Mouse (Mus musculus): Measurements from ENCODE around the gene Smg1.

Gene Smg1

DNA sequence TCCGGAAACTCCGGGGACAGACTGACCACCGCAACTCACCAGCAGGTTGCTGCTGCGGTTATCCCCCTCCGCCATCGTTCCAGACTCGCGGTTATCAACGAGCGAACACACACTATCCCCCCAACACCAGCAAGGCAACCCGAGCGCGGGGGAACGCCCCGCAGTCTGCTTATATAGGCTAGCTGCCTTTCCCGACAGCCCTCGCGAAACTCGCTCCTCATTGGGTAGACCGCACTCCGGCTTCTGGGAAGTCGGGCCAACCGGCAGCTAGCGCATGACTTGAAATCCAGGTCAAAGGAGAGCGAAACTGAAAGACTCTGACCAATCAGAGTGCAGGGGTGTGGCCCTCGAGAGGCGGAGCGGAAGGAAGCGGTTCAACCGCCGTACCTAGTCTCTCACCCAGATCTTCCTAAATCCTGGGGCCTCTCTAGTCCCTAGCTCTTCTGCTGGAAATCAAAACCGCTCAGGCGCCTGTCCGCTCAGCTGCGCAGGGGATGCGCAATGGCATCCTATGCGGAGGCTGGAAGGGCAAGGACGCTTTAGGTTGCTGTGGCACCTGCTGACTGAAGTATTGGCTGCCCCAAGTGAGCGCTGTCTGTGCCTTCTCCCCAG lies 113.9 kb downstream of the Smg1 start, which contains the start of gene Arl6ip1:
Arl6ip1 (minus strand) TSS at position 233 of the 612 bp plus-strand sequence.
- peak; percentile 98 for DNase-seq

DNA sequence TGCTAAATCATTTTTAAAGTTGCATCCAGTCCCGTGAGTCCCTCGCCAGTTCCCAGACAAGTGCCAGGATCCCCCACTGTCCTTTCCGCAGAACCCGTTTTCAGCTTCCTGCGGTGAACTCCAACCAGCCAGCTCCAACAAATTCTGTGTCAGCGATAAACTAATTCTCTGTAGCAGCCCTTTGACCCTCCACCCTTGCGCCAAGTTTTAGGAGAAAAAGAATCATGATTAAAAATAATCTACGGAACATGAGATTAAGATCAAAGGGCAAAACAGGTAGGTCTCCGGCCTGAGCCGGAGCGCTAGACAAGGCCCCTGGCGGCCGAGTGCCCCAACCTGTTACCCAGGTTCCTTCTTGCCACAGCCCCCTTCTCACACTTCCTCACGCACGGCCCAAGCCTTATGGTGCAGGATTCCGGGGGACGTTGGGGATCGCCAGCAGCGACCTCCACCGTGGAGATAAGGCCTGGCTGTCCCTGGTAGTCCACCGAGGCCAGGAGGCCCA lies 114.5 kb downstream of the Smg1 start:
- DNase-seq: peak; percentile 64

DNA sequence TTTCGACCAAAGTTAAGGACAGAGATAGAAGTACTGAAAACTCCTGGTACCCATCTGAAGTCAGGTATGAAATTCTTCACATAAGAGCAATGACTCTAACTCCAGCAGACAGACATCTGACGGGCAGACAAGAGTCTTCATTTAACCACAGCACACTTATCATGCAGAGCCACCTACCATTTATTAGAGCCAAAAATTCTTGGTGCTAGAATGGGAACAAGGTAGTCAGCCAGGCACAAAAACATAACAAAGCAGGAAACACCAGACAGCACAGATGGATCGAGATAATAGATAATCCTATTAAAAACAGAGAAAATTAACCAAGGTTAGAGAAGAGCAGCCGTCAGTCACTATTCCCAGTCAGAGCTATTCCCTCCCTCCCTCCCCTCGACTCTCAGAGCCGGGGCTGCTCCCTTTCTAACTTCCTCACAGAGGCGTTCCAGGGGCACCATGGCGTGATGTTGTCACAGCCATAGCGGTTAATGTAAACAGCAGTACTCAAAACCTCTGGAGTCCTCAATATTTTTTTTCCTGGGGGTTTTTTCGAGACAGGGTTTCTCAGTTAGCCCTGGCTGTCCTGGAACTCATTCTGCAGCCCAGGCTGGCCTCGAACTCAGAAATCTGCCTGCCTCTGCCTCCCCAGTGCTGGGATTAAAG lies 117.1 kb downstream of the Smg1 start:
- no peak for DNase-seq

DNA sequence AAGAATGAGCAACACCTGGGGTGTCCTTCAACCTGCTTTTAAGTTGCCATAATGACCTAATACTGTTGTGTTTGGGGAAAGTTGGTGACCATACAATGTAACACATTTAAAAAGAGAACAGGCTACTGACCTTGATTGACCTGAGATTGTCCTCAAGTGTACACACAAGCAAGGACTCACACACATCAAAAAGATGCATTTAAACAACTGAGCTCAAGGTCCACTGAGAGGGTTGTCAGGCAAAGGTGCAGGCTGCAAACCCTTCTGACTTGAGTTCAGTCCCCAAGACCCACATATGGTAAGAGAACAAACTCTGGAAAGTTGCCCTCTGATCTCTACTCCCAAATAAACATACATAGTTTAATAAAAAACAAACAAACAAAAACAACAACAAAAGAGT lies 117.7 kb downstream of the Smg1 start:
- no peak for DNase-seq

DNA sequence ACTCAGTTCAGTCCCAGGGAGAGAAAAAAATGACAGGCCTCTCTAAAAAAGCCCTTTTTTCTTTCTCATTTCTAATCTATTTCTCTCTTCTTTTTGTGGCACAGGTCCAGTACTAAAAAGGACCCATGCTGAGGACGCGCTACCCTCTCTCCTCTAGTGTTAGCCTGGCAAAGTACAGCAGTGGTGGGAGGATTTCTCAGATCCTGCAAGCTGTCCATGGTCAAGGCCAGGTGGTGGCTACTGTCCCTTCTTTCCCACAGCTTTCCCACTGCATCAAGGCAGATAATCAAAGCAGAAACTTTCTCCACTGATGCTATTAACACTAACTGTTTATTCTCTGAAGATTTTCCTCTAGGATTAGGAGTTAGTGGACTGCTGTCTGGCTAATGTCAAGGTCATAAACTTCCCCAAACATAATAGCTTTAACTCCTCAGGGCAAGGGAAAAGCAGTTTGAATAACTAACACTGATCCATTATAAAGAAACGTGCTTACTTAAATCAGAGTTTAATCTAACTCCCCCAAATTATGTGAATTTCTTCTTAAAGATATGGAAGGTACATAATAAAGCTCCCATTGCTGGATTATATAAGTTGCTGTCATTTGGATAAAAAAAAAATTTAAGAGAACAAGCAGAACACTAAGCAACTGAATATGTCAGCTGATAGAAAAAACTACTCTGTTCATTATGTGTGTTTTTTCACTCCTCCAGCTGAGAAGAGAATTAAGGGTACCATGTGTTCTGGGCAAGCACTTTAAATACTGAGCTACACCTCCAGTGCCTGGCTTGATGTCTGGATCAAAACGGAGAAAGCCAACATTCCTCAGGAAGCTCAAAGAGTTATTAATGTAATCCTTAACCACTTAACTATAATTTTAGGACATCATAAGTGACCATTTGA lies 119.7 kb downstream of the Smg1 start:
- no peak for DNase-seq

DNA sequence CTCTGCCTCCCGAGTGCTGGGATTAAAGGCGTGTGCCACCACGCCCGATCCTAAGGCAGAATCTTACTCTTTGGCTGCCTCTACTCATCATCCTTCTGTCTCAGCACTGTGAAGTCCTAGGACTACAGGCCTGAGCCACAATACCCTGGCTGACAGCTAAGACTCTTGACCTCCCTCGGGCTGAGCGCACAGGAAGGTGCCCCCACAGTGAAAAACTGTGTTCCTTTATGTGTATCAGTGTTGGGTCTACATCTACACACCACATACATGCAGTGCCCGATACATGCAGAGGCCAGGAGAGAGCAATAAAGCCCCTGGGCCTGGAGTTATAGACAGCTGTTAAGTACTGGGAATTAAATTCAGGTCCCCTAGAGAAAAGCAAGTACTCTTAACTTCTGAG lies 121.2 kb downstream of the Smg1 start:
- DNase-seq: no peak

DNA sequence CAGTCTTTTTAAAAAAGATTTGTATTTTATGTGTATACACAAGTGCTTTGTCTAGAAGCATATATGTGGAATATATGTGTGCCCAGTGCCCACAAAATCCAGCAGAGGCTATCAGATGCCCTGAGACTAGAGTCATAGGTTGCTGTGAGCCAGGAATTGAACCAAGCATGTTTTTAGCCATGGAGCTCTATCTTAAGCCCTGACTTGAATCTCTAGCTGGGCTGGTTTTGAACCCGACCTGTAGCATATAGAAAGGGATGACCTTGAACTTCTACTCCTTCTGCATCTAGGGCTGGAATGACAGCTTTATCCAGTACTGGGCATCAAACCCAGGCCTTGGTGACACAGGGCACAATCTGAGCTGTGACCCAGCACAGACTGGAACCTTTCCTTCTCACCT lies 122.8 kb downstream of the Smg1 start:
- DNase-seq: no peak

DNA sequence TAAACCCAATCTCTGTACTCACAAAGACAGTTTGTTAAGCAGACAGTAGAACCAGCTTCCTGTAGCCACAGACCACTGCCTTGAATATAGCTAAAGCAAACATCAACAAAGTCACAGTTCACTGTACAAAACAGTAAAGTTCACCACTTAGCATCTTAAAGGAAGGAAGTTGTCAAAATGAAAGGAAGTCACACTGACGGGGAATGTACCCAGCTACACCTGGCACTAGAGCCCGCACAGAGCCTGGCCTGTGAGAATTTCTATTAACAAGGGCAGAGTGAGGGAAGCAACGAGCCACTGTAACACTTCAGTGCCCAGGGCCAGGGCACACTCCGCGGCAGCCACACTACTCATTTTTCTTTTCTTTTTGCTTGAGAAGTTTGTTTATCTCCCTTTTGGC lies 123.5 kb downstream of the Smg1 start:
- DNase-seq: peak; percentile 50

DNA sequence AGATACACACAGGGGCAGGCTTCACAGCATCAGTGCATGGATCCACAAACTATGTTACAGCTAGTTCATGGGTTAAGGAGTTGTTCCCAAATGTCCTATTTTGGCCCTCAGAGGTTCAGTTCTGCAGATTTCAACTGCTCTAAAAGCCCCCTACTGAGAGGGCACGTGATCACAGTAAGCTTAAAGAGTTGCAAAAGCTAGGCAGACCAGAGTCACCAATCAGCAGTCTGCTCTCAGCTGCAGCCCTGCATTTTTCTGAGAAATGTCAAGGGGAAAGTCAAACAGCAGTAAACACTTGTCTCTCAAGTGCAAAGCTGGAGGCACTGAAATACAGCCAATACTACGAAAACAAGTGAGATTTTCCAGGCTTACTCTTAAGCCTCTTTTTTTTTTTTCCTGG lies 124.3 kb downstream of the Smg1 start:
- DNase-seq: peak; percentile 68

DNA sequence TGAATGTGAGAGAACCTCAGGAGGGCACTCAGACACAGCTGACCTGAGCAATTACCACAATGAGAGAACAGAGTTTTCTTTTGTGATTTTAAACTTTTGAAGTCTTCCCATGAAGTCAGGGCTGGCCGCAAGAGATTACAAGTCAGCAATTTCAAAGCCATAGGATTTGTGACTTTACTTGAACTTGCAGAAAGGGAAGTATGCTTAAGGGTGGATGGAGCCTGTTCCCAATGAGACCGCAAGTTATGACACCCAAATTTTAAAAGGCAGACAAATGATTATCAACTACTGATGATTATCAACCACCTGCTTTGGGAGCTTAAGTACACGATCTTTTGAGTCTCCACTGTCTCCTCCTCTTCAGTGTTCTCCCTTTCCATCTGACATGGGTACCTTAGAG lies 125.0 kb downstream of the Smg1 start:
- no peak for DNase-seq

DNA sequence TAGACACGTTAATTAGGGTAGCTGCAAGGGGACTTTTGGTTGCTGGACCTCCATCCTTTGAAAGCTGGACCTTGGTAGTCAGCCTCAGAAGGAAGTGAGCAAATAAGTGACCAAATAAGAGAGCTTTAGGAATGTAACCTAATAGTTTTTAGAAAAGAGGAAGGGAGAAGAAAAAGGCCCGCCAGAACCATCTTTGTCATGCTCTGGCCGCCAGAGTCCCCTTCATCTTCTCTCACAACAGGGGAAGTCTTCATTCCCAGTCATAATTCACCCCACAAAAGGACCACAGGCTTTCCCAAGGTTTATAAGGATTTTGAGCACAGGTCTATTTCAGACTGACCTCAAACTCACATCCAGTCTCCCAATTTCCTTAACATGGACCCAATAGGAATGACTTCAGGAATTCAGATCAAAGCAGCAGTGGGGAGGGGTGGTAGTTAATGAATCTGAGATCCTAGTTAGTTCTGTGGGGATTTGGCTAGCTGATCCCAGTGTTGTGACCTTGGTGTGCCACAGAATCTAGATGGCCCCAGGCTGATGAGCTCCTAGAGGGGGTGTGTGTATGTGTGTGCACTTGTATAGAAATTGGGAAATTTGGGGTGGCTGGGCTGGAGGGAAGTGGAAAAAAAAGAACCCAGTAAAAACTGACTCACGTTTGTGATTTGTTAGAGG lies 125.8 kb downstream of the Smg1 start:
- peak; percentile 59 for DNase-seq

DNA sequence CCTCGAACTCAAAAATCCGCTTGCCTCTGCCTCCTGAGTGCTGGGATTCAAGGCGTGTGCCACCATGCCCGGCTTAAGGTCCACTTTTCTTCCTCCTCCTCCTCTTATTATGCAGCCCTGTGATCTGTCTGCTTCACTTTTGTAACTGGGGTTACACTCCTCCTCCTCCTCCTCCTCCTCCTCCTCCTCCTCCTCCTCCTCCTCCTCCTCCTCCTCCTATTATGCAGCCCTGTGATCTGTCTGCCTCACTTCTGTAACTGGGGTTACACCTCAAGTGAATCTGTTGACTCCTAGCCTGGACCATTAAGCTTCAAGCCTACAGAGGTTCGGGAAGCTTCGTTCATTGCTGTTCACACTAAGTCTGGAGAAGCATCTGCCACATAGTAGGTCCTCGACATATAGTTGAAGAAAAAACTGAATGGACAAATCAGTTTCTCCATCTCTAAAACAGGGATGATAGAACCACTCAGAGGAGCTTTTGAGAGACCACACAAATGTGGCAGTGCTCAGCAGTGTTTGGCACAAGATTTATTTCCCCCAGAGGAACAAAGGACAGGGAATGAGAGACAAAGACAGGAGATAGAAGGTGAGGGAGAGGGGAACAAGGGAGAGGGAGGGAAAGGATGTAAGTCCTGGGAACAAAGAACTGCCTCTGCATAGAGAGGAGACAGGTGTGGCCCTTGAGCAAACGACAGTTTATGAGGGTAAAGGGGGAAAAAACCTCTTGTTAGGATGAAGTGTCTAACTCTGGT lies 126.5 kb downstream of the Smg1 start:
- no peak for DNase-seq

DNA sequence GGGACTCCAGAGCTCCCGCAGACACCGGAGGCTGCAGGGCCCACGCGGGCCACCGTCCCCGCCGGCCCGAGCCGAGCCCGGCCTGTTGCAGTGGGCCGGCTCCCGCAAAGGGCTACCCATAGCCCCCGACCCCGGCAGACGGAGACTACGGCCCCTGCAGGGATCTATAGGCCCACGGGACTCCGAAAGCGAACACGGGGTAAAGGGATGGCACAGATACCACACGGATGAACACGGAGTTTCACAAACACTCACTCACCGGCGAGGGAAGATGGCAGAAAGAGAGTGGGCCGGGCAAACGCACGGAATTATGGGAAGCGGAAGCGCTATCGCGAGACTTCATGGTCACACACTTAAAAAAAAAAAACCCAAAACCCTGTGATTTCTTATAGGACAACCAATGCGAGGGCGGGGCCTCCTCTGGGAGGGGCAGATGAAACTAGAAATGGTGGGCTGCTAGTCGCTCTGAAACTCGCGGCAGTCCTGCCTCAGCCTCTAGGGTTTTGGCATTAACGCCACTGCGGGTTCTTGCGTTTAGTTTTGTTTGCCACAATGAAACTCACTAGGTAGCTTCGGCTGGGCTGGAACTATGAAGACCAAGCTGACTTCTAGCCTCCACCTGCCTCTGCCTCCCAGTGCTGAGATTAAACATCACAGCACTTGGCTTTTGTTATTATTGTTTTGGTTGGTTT lies 127.4 kb downstream of the Smg1 start, which contains the start of gene Rps15a:
Rps15a (minus strand) TSS at position 312 of the 692 bp plus-strand sequence.
- peak; percentile 96 for DNase-seq

DNA sequence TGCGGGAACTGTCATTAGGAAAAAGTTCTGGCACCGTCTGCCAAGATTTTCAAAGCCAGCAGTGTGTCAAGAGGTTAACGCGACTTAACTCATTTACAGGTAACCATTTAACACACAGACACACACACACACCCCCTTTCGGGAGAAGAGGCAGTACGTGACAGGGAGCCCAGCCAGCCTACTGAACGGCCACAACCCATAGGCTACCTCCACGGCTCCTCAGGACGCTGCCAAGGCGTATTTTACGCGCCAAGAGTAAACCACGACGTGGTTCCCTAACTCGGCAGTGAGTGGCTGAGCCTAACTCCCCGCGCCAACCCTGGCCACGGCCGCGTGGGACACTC lies 128.0 kb downstream of the Smg1 start:
- no peak for DNase-seq

DNA sequence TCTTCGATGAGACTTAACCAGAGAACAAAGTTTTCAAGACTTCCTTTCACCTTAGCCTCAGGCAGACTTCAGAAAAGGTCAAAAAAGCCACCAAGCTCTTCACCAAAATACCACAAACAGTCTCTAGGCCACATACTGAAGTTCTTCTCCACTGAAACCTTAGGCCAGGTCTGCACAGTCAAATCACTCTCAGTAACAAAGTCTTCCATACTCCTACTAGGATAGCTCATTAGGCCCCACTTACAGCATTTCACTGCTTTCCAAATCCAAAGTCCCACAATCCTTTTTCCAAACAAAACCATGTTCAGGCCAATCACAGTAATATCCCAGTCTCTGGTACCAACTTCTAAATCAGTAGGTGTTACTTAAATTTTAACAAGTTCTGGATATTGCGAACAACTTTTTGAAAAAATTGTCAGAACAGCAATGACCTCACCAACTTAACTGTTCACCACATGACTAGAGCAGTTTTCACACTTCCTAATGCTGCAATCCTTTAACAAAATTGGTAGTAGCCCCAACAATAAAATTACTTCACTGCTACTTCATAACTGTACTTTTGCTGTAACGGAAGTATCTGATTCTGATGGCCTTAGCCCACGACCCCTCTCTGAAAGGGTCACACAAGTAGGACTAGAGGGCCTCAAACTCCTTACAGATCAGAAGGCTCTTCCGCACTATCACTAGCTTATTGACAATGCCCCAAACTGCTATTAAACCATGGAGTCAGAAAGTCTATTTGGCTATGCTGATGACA lies 129.8 kb downstream of the Smg1 start:
- no peak for DNase-seq

DNA sequence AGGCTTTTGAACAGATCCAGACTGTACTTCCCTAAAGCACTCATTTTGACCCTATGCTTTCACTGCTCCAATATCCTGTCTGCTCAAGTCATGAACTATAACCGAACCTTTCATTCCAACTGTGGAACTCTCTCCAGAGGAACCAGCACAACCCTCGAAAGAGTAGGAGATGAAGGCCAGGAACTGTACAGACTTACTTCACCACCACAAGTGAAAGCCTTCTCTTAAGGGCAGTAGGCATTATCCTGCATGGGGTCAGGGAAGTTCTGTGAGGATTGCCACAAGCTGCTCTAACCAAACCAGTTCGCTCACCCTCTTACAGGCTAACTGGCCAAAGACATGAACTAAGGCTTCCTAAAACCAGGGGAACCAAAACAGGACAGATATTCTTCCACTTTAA lies 132.3 kb downstream of the Smg1 start:
- DNase-seq: no peak

DNA sequence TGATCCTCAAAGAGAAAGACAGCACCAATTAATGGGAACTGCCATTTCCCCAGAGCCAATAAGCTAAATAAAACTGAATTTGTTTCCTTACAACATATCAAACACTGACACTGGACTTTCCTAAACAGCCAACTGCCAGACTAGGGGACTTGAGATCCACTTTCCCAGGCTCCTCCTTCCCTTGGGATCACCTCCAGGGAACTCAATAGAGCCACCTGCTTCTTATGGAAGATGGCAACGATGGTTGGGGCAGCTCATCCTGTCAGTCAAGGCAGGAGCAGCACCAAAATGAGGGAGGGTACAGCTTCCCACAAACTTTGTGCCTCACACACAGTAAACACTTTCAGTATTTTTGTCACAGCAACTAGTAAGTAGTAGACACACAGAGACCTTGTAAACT lies 135.8 kb downstream of the Smg1 start:
- no peak for DNase-seq

DNA sequence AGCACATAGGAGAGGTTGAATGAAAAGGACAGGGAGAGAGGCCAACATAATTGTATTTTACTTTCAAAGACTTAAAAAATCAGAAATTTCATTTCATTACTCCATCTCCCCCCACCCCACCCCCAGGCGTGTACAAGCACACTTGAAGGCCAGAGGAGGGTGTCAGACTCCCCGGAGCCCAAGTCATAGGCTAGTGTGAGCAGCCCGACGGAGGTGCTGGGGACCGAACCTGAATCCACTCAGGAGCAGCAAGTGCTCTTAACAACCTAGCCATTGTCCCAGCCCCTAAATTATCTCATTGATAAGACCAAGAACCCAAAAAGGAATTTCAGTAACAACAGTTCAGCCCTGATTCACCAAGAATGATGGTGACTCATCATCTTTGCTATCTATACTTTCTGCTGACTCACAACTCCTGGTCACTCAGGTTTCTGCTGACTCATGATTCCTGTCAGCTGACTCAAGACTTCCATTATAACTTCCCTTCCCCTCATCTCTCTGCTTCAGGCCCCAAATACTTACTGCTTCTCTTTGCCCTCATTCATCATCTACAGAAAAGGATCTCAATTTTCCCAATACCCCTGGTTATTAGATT lies 138.9 kb downstream of the Smg1 start:
- DNase-seq: no peak

DNA sequence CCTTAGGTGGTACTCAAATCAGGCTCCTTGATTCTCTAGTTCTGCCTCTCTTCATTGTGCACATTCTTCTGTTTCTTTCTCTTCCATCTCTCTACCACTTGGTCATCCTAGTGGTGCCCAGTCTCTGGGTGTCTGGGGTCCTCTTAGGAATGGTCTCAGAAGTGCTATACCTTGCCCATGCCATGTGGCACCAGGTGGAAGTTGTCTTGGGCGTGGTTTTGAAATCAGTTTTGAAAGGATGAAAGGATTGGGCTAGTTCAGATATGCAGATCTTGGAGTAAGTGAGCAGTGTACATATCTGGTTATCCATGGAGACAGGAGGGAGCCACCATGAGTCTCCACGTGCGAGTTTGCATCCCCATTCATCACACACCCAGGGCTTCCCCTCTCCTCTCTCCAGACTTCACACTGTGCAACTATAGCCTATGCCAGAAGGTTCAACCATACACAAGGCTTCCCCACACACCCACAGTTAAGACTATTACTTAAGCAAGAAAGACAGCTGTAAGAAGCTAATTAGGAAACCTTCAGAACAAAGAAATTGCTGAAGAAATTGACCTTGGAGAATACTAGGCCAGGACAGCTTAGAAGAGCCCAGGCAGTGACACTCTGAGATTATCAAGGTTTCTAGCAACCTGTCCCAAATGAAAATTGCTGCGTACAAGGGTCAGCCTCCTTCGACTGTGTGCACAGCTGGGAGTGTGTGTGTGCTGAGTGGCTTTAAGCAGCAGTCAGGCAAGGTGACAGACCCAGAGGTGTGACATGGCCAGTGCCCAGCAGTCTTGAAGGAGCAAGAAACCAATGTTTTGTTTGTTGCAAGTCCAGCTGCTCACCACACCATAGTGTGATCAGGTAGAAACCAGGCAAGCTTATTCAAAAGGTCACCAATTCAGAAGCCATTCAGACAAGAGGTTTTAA lies 139.7 kb downstream of the Smg1 start:
- DNase-seq: no peak
